8 mouse cellular contexts compared by ENCODE assay signal in genomic region chr11:116842531-116843260, GRCm38 (mm10). TPM values are rescaled to one million over a fixed set of nuclear protein-coding genes. Genes with fewer than 3 reads are reported as not detected.
DNase-seq lines count a peak whose midpoint lies in the region; ATAC-seq lines count a peak whose summit lies in the region.

No protein-coding gene starts in this region.

- peak overlapping the region; percentile 90 for H3K4me2 ChIP-seq in hindbrain, embryonic 14.5 days (replicated peaks)

- peak overlapping the region; percentile 87 for H3K9ac ChIP-seq in hindbrain, embryonic 14.5 days

- peak overlapping the region; percentile 98 for H3K27ac ChIP-seq in hindbrain, embryonic 14.5 days

- H3K27me3 ChIP-seq in hindbrain, embryonic 14.5 days (ENCODE audit: control insufficient read depth, insufficient read depth, low read length): no peaks in the 10 kb centered on the region

- H3K4me1 ChIP-seq in hindbrain, embryonic 14.5 days (replicated peaks; ENCODE audit: control insufficient read depth, insufficient read depth, low read length): peaks cover 35% of the 10 kb centered on the region

- peak; percentile 60 for ATAC-seq in hindbrain, embryonic 14.5 days (ENCODE audit: low FRiP score)

- WGBS in hindbrain, embryonic 14.5 days: under 1% methylated on average over 71 of the region's 73 CpGs

- peak overlapping the region; percentile 80 for H3K4me3 ChIP-seq in hindbrain, embryonic 14.5 days (replicated peaks; ENCODE audit: low read length)

- peak; percentile 70 for DNase-seq in T-cell, adult 2 months (ENCODE audit: low spot score)
- peak; percentile 80 to 82 for DNase-seq in cerebellum, postnatal 14 days
- DNase-seq in frontal cortex, postnatal 36 days (ENCODE audit: low spot score in 2 of 2): peak; percentile 64 to 66
- DNase-seq in hindbrain, embryonic 14.5 days (ENCODE audit: low spot score): peak; percentile 73
- peak; percentile 22 to 55 for DNase-seq in layer of hippocampus, postnatal 25 days (ENCODE audit: extremely low spot score in 1 of 2, low spot score in 1 of 2)
- peak; percentile 67 for DNase-seq in lung, postnatal 25 days (ENCODE audit: low spot score)
- peak; percentile 45 for DNase-seq in ovary, postnatal 14 days (ENCODE audit: low spot score)
- peak; percentile 77 for DNase-seq in thymus, postnatal 25 days

- H3K36me3 ChIP-seq in hindbrain, embryonic 14.5 days (replicated peaks; ENCODE audit: control insufficient read depth, insufficient read depth): peaks cover 44% of the 10 kb centered on the region

- H3K9me3 ChIP-seq in hindbrain, embryonic 14.5 days (ENCODE audit: control insufficient read depth, low read length): no peaks in the 10 kb centered on the region

RNA-seq across cellular contexts. Expression of gene Mettl23, which starts 0.4 kb away (rescaled TPM):
- polyA plus RNA-seq in hindbrain, embryonic 14.5 days (2014; fragmentation: Nextera tagmentation; extraction: Ambion mirVana): 70.0 and 73.9 TPM in 2 replicates
- total RNA-seq in layer of hippocampus, postnatal 25 days (2021): 10 to 100 TPM; 23.8 to 29.5 TPM

RNA-seq across cellular contexts. Expression of gene Jmjd6, which starts 0.6 kb away (rescaled TPM):
- 64.6 and 65.7 TPM in 2 replicates for polyA plus RNA-seq in hindbrain, embryonic 14.5 days (2014; fragmentation: Nextera tagmentation; extraction: Ambion mirVana)
- 10 to 100 TPM; 30.3 TPM for total RNA-seq in layer of hippocampus, postnatal 25 days (2021)

RNA-seq across cellular contexts. Expression of gene Mfsd11, which starts 9.5 kb away (rescaled TPM):
- polyA plus RNA-seq in hindbrain, embryonic 14.5 days (2014; fragmentation: Nextera tagmentation; extraction: Ambion mirVana): 51.9 and 54.4 TPM in 2 replicates
- 10 to 100 TPM; 35.8 to 49.4 TPM for total RNA-seq in layer of hippocampus, postnatal 25 days (2021)

RNA-seq across cellular contexts. Expression of gene Srsf2, which starts 10.2 kb away (rescaled TPM):
- polyA plus RNA-seq in hindbrain, embryonic 14.5 days (2014; fragmentation: Nextera tagmentation; extraction: Ambion mirVana): 556 and 567 TPM in 2 replicates
- total RNA-seq in layer of hippocampus, postnatal 25 days (2021): 100 to 1,000 TPM; 156 to 162 TPM

RNA-seq across cellular contexts. Expression of gene Mxra7, which starts 14.8 kb away (rescaled TPM):
- polyA plus RNA-seq in hindbrain, embryonic 14.5 days (2014; fragmentation: Nextera tagmentation; extraction: Ambion mirVana): 29.3 and 35.5 TPM in 2 replicates
- total RNA-seq in layer of hippocampus, postnatal 25 days (2021): 10 to 100 TPM; 16.8 to 21.2 TPM

Comparison
In these comparisons a context has a peak if more than half of its experiments do, and no peak if none do; other contexts are left out.
1. Peak in every context shown above with its lines: DNase-seq, ATAC-seq, H3K4me3 ChIP-seq and H3K27ac ChIP-seq.